In genomic region chr15:83435324-83436090, GRCm38 (mm10) we compare ENCODE assay signal across 16 mouse cellular contexts. TPM values are rescaled to one million over a fixed set of nuclear protein-coding genes. Genes with fewer than 3 reads are reported as not detected.
DNase-seq lines count a peak whose midpoint lies in the region; ATAC-seq and TF ChIP-seq lines count a peak whose summit lies in the region.
"Had no signal": no experiment of that assay in that cellular context is flagged by ENCODE, and none has a peak within 500 bp of the region (broad histone marks: within the 10 kb centered on the region; RNA-seq: fewer than 3 reads in every experiment).

No protein-coding gene starts in this region.

- no peak overlapping the region for H3K4me3 ChIP-seq in kidney, adult 2 months (ENCODE audit: insufficient read depth, low read depth, low read length)
- H3K4me3 ChIP-seq in kidney, embryonic 16.5 days (ENCODE audit: low read length) = no peak overlapping the region
- no peak overlapping the region for H3K4me3 ChIP-seq in cortical plate, adult 2 months (ENCODE audit: insufficient read depth, low read length)
- no peak overlapping the region for H3K4me3 ChIP-seq in midbrain, embryonic 15.5 days
- H3K4me3 ChIP-seq: erythroblast, embryonic 14.5 days; limb, embryonic 12.5 days; neural tube, embryonic 12.5 days had no signal

- no peaks in the 10 kb centered on the region for H3K9me3 ChIP-seq in kidney, embryonic 16.5 days (ENCODE audit: low read length)
- no peaks in the 10 kb centered on the region for H3K9me3 ChIP-seq in midbrain, embryonic 15.5 days
- H3K9me3 ChIP-seq: limb, embryonic 12.5 days; megakaryocyte, embryonic 14.5 days; neural tube, embryonic 12.5 days had no signal

- peaks cover 39% of the 10 kb centered on the region for H3K4me1 ChIP-seq in kidney, adult 2 months (ENCODE audit: control insufficient read depth, insufficient read depth, low read length)
- peaks cover 28% of the 10 kb centered on the region for H3K4me1 ChIP-seq in kidney, embryonic 16.5 days (ENCODE audit: insufficient read depth, low read length)
- H3K4me1 ChIP-seq in cortical plate, adult 2 months (ENCODE audit: control insufficient read depth, insufficient read depth, low read length) = peaks cover 15% of the 10 kb centered on the region
- no peaks in the 10 kb centered on the region for H3K4me1 ChIP-seq in midbrain, embryonic 15.5 days
- H3K4me1 ChIP-seq: neural tube, embryonic 12.5 days had no signal

- no peak for ATAC-seq in kidney, embryonic 16.5 days (ENCODE audit: low FRiP score, low TSS enrichment)
- ATAC-seq in midbrain, embryonic 15.5 days (replicated peaks) = no peak

- no peak for TF ChIP-seq POLR2A in kidney, adult 2 months (IDR thresholded peaks at IDR 0.05; ENCODE audit: low read depth, low read length)
- TF ChIP-seq POLR2A in cortical plate, adult 2 months (IDR thresholded peaks at IDR 0.05; ENCODE audit: extremely low read depth, insufficient read depth, low read length) = no peak

- no peak overlapping the region for H3K4me2 ChIP-seq in kidney, embryonic 16.5 days (replicated peaks; ENCODE audit: low read depth, low read length)
- no peak overlapping the region for H3K4me2 ChIP-seq in midbrain, embryonic 15.5 days
- H3K4me2 ChIP-seq: hindbrain, embryonic 14.5 days; limb, embryonic 12.5 days; neural tube, embryonic 12.5 days had no signal

- DNase-seq in kidney, adult 2 months = peak; percentile 54
- peak; percentile 16 for DNase-seq in right cerebral cortex, postnatal 25 days
- no peak for DNase-seq in right cerebral cortex, postnatal 14 days
- DNase-seq in telencephalon, adult 2 months (ENCODE audit: low read depth, low spot score) = peak; percentile 95
- DNase-seq in yolk sac, embryonic 10.5 days (ENCODE audit: low spot score) = no peak
- DNase-seq: adrenal gland, postnatal 14 days; cerebellum, postnatal 14 days; kidney, postnatal 10 days had no signal

- TF ChIP-seq CTCF in kidney, adult 2 months (conservative IDR thresholded peaks at IDR 0.05; ENCODE audit: insufficient read depth, insufficient read length, low read depth, low read length) = no peak
- no peak for TF ChIP-seq CTCF in cortical plate, adult 2 months (IDR thresholded peaks at IDR 0.05; ENCODE audit: extremely low read depth, insufficient read depth, low read length)

- no peaks in the 10 kb centered on the region for H3K36me3 ChIP-seq in kidney, adult 2 months (ENCODE audit: control insufficient read depth, insufficient read depth, low read length)
- H3K36me3 ChIP-seq in kidney, embryonic 16.5 days (ENCODE audit: insufficient read depth, low read length) = no peaks in the 10 kb centered on the region
- no peaks in the 10 kb centered on the region for H3K36me3 ChIP-seq in midbrain, embryonic 15.5 days (replicated peaks)
- H3K36me3 ChIP-seq: limb, embryonic 12.5 days; neural tube, embryonic 12.5 days had no signal

- H3K9ac ChIP-seq in kidney, embryonic 16.5 days (replicated peaks; ENCODE audit: low read length) = no peak overlapping the region
- H3K9ac ChIP-seq in midbrain, embryonic 15.5 days = no peak overlapping the region
- H3K9ac ChIP-seq: hindbrain, embryonic 14.5 days; limb, embryonic 12.5 days; neural tube, embryonic 12.5 days had no signal

- H3K27me3 ChIP-seq in kidney, adult 2 months (replicated peaks; ENCODE audit: control insufficient read depth, insufficient read depth, low read length) = no peaks in the 10 kb centered on the region
- no peaks in the 10 kb centered on the region for H3K27me3 ChIP-seq in kidney, embryonic 16.5 days (ENCODE audit: insufficient read depth, low read length)
- H3K27me3 ChIP-seq in midbrain, embryonic 15.5 days (replicated peaks) = no peaks in the 10 kb centered on the region
- H3K27me3 ChIP-seq: limb, embryonic 12.5 days; megakaryocyte, embryonic 14.5 days; neural tube, embryonic 12.5 days had no signal

- WGBS in kidney, adult 2 months = 64% methylated on average over 8 of the region's 8 CpGs
- WGBS in kidney, embryonic 16.5 days = 79% methylated on average over 8 of the region's 8 CpGs
- WGBS in midbrain, embryonic 15.5 days = 78% methylated on average over 8 of the region's 8 CpGs

- H3K27ac ChIP-seq in kidney, adult 2 months (ENCODE audit: insufficient read depth, low read depth, low read length) = no peak overlapping the region
- H3K27ac ChIP-seq in kidney, embryonic 16.5 days (ENCODE audit: low read length) = no peak overlapping the region
- H3K27ac ChIP-seq in cortical plate, adult 2 months (ENCODE audit: insufficient read depth, low read length) = peak overlapping the region; percentile 89
- H3K27ac ChIP-seq in midbrain, embryonic 15.5 days = no peak overlapping the region
- H3K27ac ChIP-seq: hindbrain, embryonic 14.5 days; limb, embryonic 12.5 days; neural tube, embryonic 12.5 days had no signal

RNA-seq across cellular contexts. Expression of gene Pacsin2, which starts 28.9 kb away (rescaled TPM):
- polyA plus RNA-seq in kidney, adult 2 months (2012; rRNA removed) = 116 and 126 TPM in 2 replicates
- polyA plus RNA-seq in kidney, embryonic 16.5 days (2015; fragmentation: Nextera tagmentation; extraction: Ambion mirVana) = 85.4 and 92.0 TPM in 2 replicates
- polyA plus RNA-seq in cortical plate, adult 2 months (2012; rRNA removed) = 84.4 and 87.8 TPM in 2 replicates
- 24.8 and 25.5 TPM in 2 replicates for polyA plus RNA-seq in midbrain, embryonic 15.5 days (2015; fragmentation: Nextera tagmentation; extraction: Ambion mirVana)

Comparison
In these comparisons a context has a peak if more than half of its experiments do, and no peak if none do; other contexts are left out.
1. DNase-seq: peak in kidney, adult 2 months (single experiment), right cerebral cortex, postnatal 25 days (single experiment) and telencephalon, adult 2 months (single experiment); none in right cerebral cortex, postnatal 14 days (single experiment) and yolk sac, embryonic 10.5 days (single experiment).